Mouse (Mus musculus): ENCODE data around the gene Tlr13. TPM values are rescaled to one million over a fixed set of nuclear protein-coding genes. Genes with fewer than 3 reads are reported as not detected.

Tlr13 gene
- total and polyA plus RNA-seq, 2 experiments: 0.71 to 2.4 TPM

- Histone ChIP-seq H3K4me1 (ENCODE audit: control insufficient read depth, insufficient read depth, low read length) (peaks cover 2% of the 10 kb centered on the region; the same call in 1 of the 2 replicates), H3K27ac (replicated peaks; ENCODE audit: insufficient read depth, low read depth, low read length) (no peak overlapping the region), H3K79me2 (ENCODE audit: control insufficient read depth, insufficient read depth, low read length) (no peaks in the 10 kb centered on the region), H3K36me3 (ENCODE audit: control insufficient read depth, insufficient read depth, low read length) (no peaks in the 10 kb centered on the region), H3K9ac (ENCODE audit: low read depth, low read length) (peak overlapping the region; percentile 62; the same call in 1 of the 2 replicates), H3K27me3 (ENCODE audit: control insufficient read depth, insufficient read depth, low read length) (no peaks in the 10 kb centered on the region), H3K4me3 (ENCODE audit: insufficient read depth, low read depth, low read length) (peak overlapping the region; percentile 49)
- WGBS: 3% methylated on average over 18 of the region's 18 CpGs
- TF ChIP-seq CTCF (IDR thresholded peaks at IDR 0.05; ENCODE audit: low read depth, low read length) (peak; percentile 59), POLR2A (IDR thresholded peaks at IDR 0.05; ENCODE audit: extremely low read depth, insufficient read depth, low read length) (no peak)
- peak; percentile 69 for DNase-seq (ENCODE audit: extremely low read depth, low read depth, low spot score)
These were observed 28.3 kb downstream of the Tlr13 start for GRCm38 (mm10) chrX:106171106-106171852.

GRCm38 (mm10) chrX:106171853-106172154, 28.8 kb downstream of the Tlr13 start:
- 26% methylated on average over 5 of the region's 6 CpGs for WGBS
- Histone ChIP-seq H3K4me1 (ENCODE audit: control insufficient read depth, insufficient read depth, low read length) (peaks cover 2% of the 10 kb centered on the region; the same call in 1 of the 2 replicates), H3K27me3 (ENCODE audit: control insufficient read depth, insufficient read depth, low read length) (no peaks in the 10 kb centered on the region), H3K4me3 (ENCODE audit: insufficient read depth, low read depth, low read length) (peak overlapping the region; percentile 39; the same call in 1 of the 2 replicates), H3K36me3 (ENCODE audit: control insufficient read depth, insufficient read depth, low read length) (no peaks in the 10 kb centered on the region), H3K27ac (replicated peaks; ENCODE audit: insufficient read depth, low read depth, low read length) (no peak overlapping the region), H3K9ac (ENCODE audit: low read depth, low read length) (no peak overlapping the region), H3K79me2 (ENCODE audit: control insufficient read depth, insufficient read depth, low read length) (no peaks in the 10 kb centered on the region)
- TF ChIP-seq POLR2A (IDR thresholded peaks at IDR 0.05; ENCODE audit: extremely low read depth, insufficient read depth, low read length) (no peak), CTCF (IDR thresholded peaks at IDR 0.05; ENCODE audit: low read depth, low read length) (no peak)
- no peak for DNase-seq (ENCODE audit: extremely low read depth, low read depth, low spot score)

GRCm38 (mm10) chrX:106176331-106176730, 33.3 kb downstream of the Tlr13 start:
- no peak for DNase-seq (ENCODE audit: extremely low read depth, low read depth, low spot score)
- WGBS: 85% methylated on average over 9 of the region's 9 CpGs
- no peak for TF ChIP-seq POLR2A (IDR thresholded peaks at IDR 0.05; ENCODE audit: extremely low read depth, insufficient read depth, low read length)
- no peak for TF ChIP-seq CTCF (IDR thresholded peaks at IDR 0.05; ENCODE audit: low read depth, low read length)
- H3K27me3 ChIP-seq (ENCODE audit: control insufficient read depth, insufficient read depth, low read length): no peaks in the 10 kb centered on the region
- no peak overlapping the region for H3K9ac ChIP-seq (ENCODE audit: low read depth, low read length)
- H3K36me3 ChIP-seq (ENCODE audit: control insufficient read depth, insufficient read depth, low read length): no peaks in the 10 kb centered on the region
- no peaks in the 10 kb centered on the region for H3K79me2 ChIP-seq (ENCODE audit: control insufficient read depth, insufficient read depth, low read length)
- H3K4me3 ChIP-seq (ENCODE audit: insufficient read depth, low read depth, low read length): no peak overlapping the region
- no peak overlapping the region for H3K27ac ChIP-seq (replicated peaks; ENCODE audit: insufficient read depth, low read depth, low read length)
- peaks cover 2% of the 10 kb centered on the region; the same call in 1 of the 2 replicates for H3K4me1 ChIP-seq (ENCODE audit: control insufficient read depth, insufficient read depth, low read length)

- H3K79me2 ChIP-seq (ENCODE audit: control insufficient read depth, insufficient read depth, low read length): peaks cover 8% of the 10 kb centered on the region; the same call in 1 of the 2 replicates
- H3K9ac ChIP-seq (ENCODE audit: low read depth, low read length): no peak overlapping the region
- peaks cover under 1% of the 10 kb centered on the region for H3K36me3 ChIP-seq (ENCODE audit: control insufficient read depth, insufficient read depth, low read length)
- TF ChIP-seq POLR2A (IDR thresholded peaks at IDR 0.05; ENCODE audit: extremely low read depth, insufficient read depth, low read length): no peak
- no peak for TF ChIP-seq CTCF (IDR thresholded peaks at IDR 0.05; ENCODE audit: low read depth, low read length)
- H3K27me3 ChIP-seq (ENCODE audit: control insufficient read depth, insufficient read depth, low read length): no peaks in the 10 kb centered on the region
- WGBS: 1% methylated on average over 4 of the region's 4 CpGs
- peak; percentile 73 for DNase-seq (ENCODE audit: extremely low read depth, low read depth, low spot score)
- no peak overlapping the region for H3K27ac ChIP-seq (replicated peaks; ENCODE audit: insufficient read depth, low read depth, low read length)
- no peak overlapping the region for H3K4me3 ChIP-seq (ENCODE audit: insufficient read depth, low read depth, low read length)
- peaks cover 15% of the 10 kb centered on the region; the same call in 1 of the 2 replicates for H3K4me1 ChIP-seq (ENCODE audit: control insufficient read depth, insufficient read depth, low read length)
These were observed 41.3 kb downstream of the Tlr13 start for GRCm38 (mm10) chrX:106184279-106184678.

GRCm38 (mm10) chrX:106185706-106186105, 42.7 kb downstream of the Tlr13 start:
- Histone ChIP-seq H3K9ac (ENCODE audit: low read depth, low read length) (no peak overlapping the region), H3K4me1 (ENCODE audit: control insufficient read depth, insufficient read depth, low read length) (peaks cover 19% of the 10 kb centered on the region; the same call in 1 of the 2 replicates), H3K36me3 (ENCODE audit: control insufficient read depth, insufficient read depth, low read length) (peaks cover 5% of the 10 kb centered on the region), H3K79me2 (ENCODE audit: control insufficient read depth, insufficient read depth, low read length) (peaks cover 11% of the 10 kb centered on the region; the same call in 1 of the 2 replicates), H3K4me3 (ENCODE audit: insufficient read depth, low read depth, low read length) (no peak overlapping the region), H3K27me3 (ENCODE audit: control insufficient read depth, insufficient read depth, low read length) (no peaks in the 10 kb centered on the region), H3K27ac (replicated peaks; ENCODE audit: insufficient read depth, low read depth, low read length) (no peak overlapping the region; the same call in 1 of the 2 replicates)
- no peak for DNase-seq (ENCODE audit: extremely low read depth, low read depth, low spot score)
- TF ChIP-seq POLR2A (IDR thresholded peaks at IDR 0.05; ENCODE audit: extremely low read depth, insufficient read depth, low read length): no peak
- TF ChIP-seq CTCF (IDR thresholded peaks at IDR 0.05; ENCODE audit: low read depth, low read length): no peak
- 41% methylated on average over 5 of the region's 5 CpGs for WGBS

Measured in liver, adult 2 months (tissue).